Mouse (Mus musculus) cerebellum, postnatal 36 days (tissue): ENCODE results near the gene Prkg1.
A peak's percentile ranks its signal among the peaks of the same experiment; 100 is the strongest.

Experiments used
- DNase-seq, 2 experiments: peaks; one replicate each; pipeline ENCODE4 v3.0.0; 2021 to 2022; ENCODE audit warnings: mixed read lengths in 2 of 2

The Prkg1 gene

GRCm38 (mm10) chr19:31743241-31744045 lies 21.4 kb downstream of the Prkg1 start:
- no peak for DNase-seq

DNA sequence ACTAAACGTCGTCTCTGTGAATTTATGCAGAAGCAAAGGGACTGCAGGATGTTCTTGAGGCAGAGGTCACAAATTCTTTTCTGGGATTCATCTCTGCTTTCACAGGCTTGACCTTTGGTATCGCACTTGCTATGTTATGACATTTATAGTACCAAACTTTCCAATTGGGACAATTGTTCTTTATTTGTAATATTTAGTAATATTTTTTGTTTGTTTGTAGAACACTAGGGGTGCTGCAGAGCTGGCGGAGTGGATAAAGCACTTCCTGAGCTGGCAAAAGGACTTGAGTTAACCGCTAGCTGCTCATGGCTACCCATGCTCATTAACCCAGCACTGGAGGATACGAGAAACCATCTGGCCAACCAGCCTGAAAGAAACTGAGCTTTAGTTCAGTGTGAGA lies 49.9 kb downstream of the Prkg1 start:
- no peak for DNase-seq

DNA sequence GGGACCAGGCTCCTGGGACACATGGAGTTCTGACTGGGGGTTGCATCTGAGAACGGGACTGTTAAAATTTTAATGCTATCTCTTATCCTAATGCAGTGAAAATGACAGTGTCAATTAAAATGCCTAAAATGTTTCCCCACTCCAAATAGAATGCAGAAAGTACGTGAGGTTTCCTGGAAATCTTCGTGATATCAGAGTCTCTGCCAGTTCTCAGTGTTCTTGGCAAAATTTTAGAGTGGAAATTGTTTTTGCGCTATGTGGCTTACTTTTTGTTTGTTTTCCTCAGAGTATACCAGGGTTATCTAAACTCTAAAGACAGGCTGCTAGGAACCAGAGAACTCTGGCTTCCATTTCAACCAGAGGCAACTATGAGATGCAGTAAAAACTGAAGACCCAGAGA lies 50.4 kb downstream of the Prkg1 start:
- DNase-seq = no peak

GRCm38 (mm10) chr19:31713321-31713720 lies 51.5 kb downstream of the Prkg1 start:
- no peak for DNase-seq

DNA sequence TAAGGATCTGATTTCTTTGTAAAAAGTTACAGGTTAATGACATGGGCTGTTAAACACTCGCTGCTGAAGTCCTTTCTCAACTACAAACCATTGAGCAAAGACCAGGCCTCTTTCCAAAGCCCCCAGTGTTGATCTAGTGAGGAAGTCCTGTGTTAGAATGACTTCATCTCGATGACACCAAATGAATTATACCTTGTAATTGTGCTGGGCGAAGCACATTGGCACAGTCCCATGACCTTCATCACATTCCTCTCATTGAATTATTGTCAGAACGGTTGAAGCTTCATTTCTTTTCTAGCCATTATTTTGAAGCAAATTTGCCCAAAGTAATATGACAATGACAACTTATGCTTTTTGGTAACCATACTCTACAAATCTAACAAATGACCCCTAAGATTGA lies 54.5 kb downstream of the Prkg1 start:
- DNase-seq = no peak

DNA sequence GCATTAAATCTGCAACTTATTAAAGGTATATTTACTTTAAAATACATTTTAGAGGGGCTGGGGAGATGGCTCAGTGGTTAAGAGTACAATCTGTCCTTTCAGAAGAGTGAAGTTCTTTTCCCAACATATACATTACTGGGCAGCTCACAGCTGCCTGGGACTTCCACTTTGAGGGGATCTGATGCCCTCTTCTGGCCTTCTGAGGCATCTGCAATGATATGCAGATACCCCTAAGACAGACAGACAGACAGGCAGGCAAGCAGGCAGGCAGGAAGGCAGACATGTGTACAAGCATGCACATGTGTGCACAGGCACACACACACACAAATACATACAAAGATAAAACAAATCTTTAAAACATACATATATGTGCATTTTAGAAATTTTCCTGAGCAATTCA lies 60.8 kb downstream of the Prkg1 start:
- no peak for DNase-seq

DNA sequence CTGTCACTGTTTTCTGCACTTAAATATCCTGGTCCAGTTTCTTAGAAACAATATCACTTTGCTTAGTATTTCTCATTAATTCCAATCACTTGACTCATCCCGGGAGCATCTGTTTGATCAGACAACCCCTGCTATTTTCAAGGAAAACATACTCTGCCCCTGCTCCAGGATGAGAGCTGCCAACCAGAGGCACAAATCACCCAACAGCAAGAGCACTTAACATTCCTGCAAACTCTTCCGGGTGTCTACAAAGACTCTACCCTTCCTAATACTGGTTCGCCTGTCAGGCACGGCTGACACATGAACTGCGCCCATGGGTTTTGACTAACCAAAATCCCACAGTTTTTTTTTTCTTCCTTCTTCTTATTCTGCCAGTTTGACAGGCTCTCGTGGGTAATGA lies 65.9 kb downstream of the Prkg1 start:
- DNase-seq = no peak

DNA sequence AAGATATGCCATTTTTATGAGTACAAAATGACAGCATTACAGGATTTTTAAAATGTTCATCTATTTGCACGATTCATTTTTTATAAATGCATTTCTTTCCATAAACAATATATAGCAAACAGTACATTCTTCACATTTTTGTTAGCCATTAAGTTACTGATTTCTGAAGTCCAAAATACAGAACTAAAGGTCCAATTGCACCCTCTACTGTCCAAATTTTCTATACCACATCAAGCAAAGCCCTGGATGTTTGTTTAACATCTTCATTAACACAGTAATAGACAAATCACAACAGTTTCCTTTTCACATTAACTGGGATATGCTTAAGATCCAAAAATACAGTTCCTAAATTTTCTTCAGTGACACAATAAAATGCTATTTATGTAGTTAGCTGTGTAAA lies 84.0 kb downstream of the Prkg1 start:
- no peak for DNase-seq

- no peak for DNase-seq
These were observed 86.5 kb downstream of the Prkg1 start for GRCm38 (mm10) chr19:31678324-31678723.

GRCm38 (mm10) chr19:31671726-31672125 lies 93.1 kb downstream of the Prkg1 start:
- DNase-seq = no peak

DNA sequence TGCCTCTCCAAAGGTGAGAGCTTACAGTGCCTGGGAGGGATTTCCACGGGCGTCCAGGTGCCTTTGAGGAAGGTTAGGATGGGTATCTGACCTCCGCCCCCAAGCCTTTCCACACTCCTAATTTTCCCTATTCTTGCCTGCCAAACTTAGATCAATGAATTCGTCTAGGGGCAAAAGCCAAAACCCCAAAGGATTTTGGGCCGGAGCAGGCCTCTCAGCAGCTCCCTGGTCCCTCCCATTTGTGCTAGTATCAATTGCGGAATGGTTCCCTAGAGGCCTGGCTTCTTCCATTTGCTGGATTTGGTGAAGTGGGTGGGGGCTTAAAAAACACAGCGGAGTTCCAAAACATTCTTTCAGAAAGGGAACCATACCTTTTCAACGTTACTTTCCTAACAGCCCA lies 99.8 kb downstream of the Prkg1 start:
- no peak for DNase-seq

- DNase-seq = peak; percentile 12 to 27
These were observed 100.5 kb downstream of the Prkg1 start for GRCm38 (mm10) chr19:31664159-31664991.

- peak in 1 of 2 experiments; percentile 16 for DNase-seq
These were observed 101.2 kb downstream of the Prkg1 start for GRCm38 (mm10) chr19:31663437-31664158.

DNA sequence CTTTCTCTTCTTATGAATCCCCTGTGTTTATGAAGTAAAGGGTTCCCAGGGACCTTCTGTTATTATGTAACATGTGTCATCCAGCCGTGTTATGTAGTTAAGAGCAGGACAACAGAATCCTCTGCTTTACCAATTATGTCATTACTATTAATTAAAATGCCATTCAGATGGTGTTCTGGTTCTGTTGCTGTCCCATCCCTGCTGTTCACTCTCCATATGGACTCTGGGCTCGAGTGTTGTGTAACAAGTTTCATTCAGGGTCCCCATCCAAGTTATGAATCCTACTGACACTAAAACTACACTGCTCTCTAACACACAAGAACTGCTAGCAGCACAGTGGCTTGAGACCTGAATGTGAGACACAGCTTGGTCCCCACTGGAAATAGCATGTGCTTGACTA lies 102.0 kb downstream of the Prkg1 start:
- no peak for DNase-seq

DNA sequence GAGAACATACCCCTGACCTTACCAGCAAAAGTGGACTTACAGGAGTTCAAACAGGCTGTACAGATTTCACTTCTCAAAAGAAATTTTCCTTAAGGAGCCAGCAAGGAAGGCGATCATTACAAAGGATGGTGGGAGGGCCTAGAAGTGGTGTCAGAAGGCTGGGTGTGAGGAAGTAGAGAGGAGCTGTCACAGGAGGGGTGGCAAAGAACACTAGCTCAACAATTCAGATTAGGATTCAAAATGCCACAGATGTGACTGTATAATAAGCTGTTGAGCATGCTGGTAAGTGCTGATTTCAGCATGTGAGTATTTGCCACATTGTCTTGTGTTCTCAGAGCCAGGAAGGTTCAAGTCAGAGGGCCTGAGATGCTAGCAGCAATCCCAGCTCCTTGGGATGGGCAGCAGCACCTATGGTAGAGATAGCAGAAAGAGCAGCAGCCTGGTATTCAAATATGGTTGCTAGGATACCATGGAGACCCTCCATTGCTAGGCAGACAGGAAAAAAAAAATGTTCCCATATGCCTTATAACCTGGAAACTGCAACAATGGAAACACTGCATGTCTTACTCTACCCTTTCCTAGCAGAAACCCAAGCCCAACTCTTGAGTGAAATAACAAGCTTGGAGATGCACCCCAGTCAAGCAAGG lies 106.0 kb downstream of the Prkg1 start:
- no peak for DNase-seq

GRCm38 (mm10) chr19:31656256-31656655 lies 108.6 kb downstream of the Prkg1 start:
- DNase-seq = no peak

DNA sequence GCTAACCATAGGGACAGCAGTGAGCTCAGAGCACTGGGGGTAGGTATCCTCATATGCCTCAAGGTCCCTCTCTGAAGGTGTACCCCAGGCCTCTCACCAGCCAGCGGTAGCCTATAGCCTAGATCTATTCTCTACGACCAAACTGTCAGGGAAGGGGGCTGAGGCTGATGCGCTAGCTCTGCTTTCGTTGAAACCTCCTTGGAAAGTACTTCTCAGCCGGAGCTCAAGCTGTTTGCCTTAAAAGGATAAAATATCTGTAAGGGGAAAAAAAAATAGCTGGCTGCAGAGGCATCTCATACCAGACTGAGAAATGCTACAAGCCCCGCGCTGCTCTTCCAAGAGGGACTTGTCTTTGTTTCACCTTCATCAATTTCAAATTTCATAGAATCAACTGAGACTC lies 109.0 kb downstream of the Prkg1 start:
- DNase-seq = no peak

GRCm38 (mm10) chr19:31654022-31654421 lies 110.8 kb downstream of the Prkg1 start:
- no peak for DNase-seq

DNA sequence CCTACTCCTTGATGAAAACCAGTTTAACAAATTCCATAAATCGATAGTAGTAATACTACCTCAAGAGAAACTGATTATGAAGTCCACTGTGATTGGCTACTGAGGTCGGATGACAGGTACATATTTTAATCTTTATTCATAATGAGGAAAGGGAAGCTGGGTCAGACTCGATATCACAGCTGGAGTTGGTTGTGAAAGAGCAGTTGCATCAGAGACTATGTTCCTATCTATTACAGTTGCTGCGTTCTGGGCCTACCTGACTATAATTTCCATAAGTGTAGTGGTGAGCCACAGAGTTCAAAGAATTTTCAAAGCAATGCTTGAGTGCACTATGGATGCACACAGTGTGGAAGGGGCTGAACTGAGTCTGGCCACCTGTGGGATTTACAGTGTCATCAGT lies 114.4 kb downstream of the Prkg1 start:
- DNase-seq = no peak

DNA sequence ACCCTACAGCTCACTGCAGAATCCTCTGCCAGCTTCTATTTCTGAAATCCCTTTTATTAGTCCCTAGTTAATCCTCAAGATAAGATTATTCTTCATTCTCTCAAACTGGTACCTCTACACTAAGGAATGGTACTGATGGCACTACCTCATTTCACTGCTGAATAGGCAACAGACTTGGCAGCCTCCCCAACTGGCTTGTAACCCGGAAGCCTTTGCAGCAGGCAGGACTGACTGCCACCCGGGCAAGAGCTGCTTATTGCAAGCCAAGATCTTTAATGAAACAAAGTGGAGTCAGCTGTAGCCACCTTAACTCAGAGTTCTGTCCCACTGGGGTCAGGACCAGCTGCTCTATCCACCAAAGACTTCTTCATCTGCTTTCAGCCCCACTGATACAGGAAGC lies 117.3 kb downstream of the Prkg1 start:
- no peak for DNase-seq

GRCm38 (mm10) chr19:31630899-31631869 lies 133.6 kb downstream of the Prkg1 start:
- DNase-seq = no peak

GRCm38 (mm10) chr19:31621716-31622115 lies 143.1 kb downstream of the Prkg1 start:
- DNase-seq = no peak
